ENCODE assay signal across 16 mouse cellular contexts in genomic region chr5:75451081-75451480, GRCm38 (mm10).
DNase-seq lines count a peak whose midpoint lies in the region; ATAC-seq and TF ChIP-seq lines count a peak whose summit lies in the region.
"Had no signal": no experiment of that assay in that cellular context is flagged by ENCODE, and none has a peak within 500 bp of the region (broad histone marks: within the 10 kb centered on the region; RNA-seq: fewer than 3 reads in every experiment).

No protein-coding gene starts in this region.

- DNase-seq in frontal cortex, postnatal 10 days (ENCODE audit: low spot score in 2 of 2): no peak
- DNase-seq in left cerebral cortex, postnatal 4 days: peak; percentile 28
- DNase-seq in left cerebral cortex, postnatal 25 days (ENCODE audit: low spot score in 2 of 2): no peak
- peak; percentile 33 for DNase-seq in c-Kit-positive CD71-positive TER-119-positive erythroid progenitor cells, embryonic 14.5 days (ENCODE audit: low spot score)
- no peak for DNase-seq in liver, postnatal 0 days
- no peak for DNase-seq in right cerebral cortex, postnatal 36 days (ENCODE audit: low spot score in 2 of 2)
- DNase-seq: cerebellum, adult 11-12 months had no signal

- H3K9ac ChIP-seq in liver, postnatal 0 days (replicated peaks): no peak overlapping the region
- H3K9ac ChIP-seq: embryonic facial prominence, embryonic 12.5 days; forebrain, embryonic 13.5 days; hindbrain, embryonic 15.5 days; limb, embryonic 15.5 days; neural tube, embryonic 15.5 days had no signal

- H3K4me1 ChIP-seq in liver, postnatal 0 days (ENCODE audit: insufficient read depth): peaks cover 15% of the 10 kb centered on the region
- H3K4me1 ChIP-seq: embryonic facial prominence, embryonic 12.5 days had no signal

- no peaks in the 10 kb centered on the region for H3K27me3 ChIP-seq in liver, postnatal 0 days (ENCODE audit: insufficient read depth, low read length)
- H3K27me3 ChIP-seq: embryonic facial prominence, embryonic 12.5 days; hindbrain, embryonic 15.5 days; neural tube, embryonic 15.5 days had no signal

- no peaks in the 10 kb centered on the region for H3K36me3 ChIP-seq in liver, postnatal 0 days (replicated peaks; ENCODE audit: insufficient read depth, low read length)
- H3K36me3 ChIP-seq: embryonic facial prominence, embryonic 12.5 days; hindbrain, embryonic 15.5 days; limb, embryonic 15.5 days; neural tube, embryonic 15.5 days had no signal

- no peak overlapping the region for H3K4me3 ChIP-seq in liver, postnatal 0 days (ENCODE audit: low read depth, low read length)
- H3K4me3 ChIP-seq: embryonic facial prominence, embryonic 12.5 days; forebrain, embryonic 13.5 days; hindbrain, embryonic 15.5 days; limb, embryonic 15.5 days; neural tube, embryonic 15.5 days had no signal

- H3K27ac ChIP-seq in liver, postnatal 0 days (ENCODE audit: low read depth): peak overlapping the region; percentile 26
- H3K27ac ChIP-seq: embryonic facial prominence, embryonic 12.5 days; forebrain, embryonic 13.5 days; hindbrain, embryonic 15.5 days; limb, embryonic 15.5 days; neural tube, embryonic 15.5 days had no signal

- no peak for TF ChIP-seq EP300 in liver, postnatal 0 days (IDR thresholded peaks at IDR 0.05; ENCODE audit: low read depth)

- TF ChIP-seq CTCF in liver, postnatal 0 days (IDR thresholded peaks at IDR 0.05; ENCODE audit: low read depth): no peak

- WGBS in liver, postnatal 0 days (ENCODE audit: insufficient replicate concordance): 43% methylated on average over 5 of the region's 5 CpGs

- 0 out of 2 replicates have a peak overlapping the region, but pooled peaks have one; percentile 19 for H3K4me2 ChIP-seq in liver, postnatal 0 days (ENCODE audit: low read depth, low read length)
- H3K4me2 ChIP-seq: embryonic facial prominence, embryonic 12.5 days; forebrain, embryonic 13.5 days; hindbrain, embryonic 15.5 days; limb, embryonic 15.5 days; midbrain, embryonic 11.5 days; neural tube, embryonic 15.5 days had no signal

- H3K9me3 ChIP-seq in liver, postnatal 0 days (ENCODE audit: low read length): no peaks in the 10 kb centered on the region
- H3K9me3 ChIP-seq: embryonic facial prominence, embryonic 12.5 days; forebrain, embryonic 13.5 days; hindbrain, embryonic 15.5 days; limb, embryonic 15.5 days; neural tube, embryonic 15.5 days had no signal

- peak; percentile 15; the same call in 1 of the 2 replicates for ATAC-seq in frontal cortex, adult (ENCODE audit: low TSS enrichment)
- ATAC-seq in liver, postnatal 0 days: peak; percentile 41
- ATAC-seq: CD4-positive, CD25-positive, alpha-beta regulatory T cell, adult 4 months; intestine, postnatal 0 days had no signal

- intact Hi-C loops in left cerebral cortex, postnatal 4 days (cut with DNase I): no loop called here
- intact Hi-C loops in left cerebral cortex, postnatal 25 days (cut with DNase I): loop anchor here (10.0 kb wide), 1 partner anchor 404 kb away; no protein-coding TSS in a partner anchor

Comparison
In these comparisons a context has a peak if more than half of its experiments do, and no peak if none do; other contexts are left out.
1. DNase-seq: peak in left cerebral cortex, postnatal 4 days (single experiment) and c-Kit-positive CD71-positive TER-119-positive erythroid progenitor cells, embryonic 14.5 days (single experiment); none in frontal cortex, postnatal 10 days (0 of 2), left cerebral cortex, postnatal 25 days (0 of 2), liver, postnatal 0 days (single experiment) and right cerebral cortex, postnatal 36 days (0 of 2).